Mouse (Mus musculus): Measurements from ENCODE around the gene 1700029P11Rik. TPM values are rescaled to one million over a fixed set of nuclear protein-coding genes. Genes with fewer than 3 reads are reported as not detected.

The 1700029P11Rik gene
- total RNA-seq (2021) = not detected
- long read RNA-seq, experiment 1 = 0 reads
- long read RNA-seq, experiment 2 = 0 reads

DNA sequence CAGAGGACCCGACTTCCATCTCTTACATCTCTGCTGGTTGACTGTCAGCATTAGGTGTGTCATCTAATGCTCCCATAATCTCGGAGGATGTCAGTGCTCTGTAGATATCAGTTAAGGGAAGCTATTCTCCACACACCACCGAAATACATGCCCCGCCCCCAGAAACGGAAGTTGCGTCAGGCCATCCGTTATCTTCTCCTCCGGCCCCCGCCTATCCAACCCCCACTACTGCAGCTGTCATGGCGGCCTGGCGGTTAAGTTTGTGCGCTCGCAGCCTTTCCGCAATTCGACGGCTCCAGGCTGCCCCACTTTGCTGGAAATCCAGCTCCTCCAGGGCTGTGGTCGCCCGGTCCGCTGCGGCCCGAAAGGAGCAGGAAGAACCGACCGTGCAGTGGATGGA lies at the start of gene 1700029P11Rik:
Gene 1700029P11Rik, plus strand, starts transcription at position 220 of the 400 bp plus-strand sequence.
- no peak for DNase-seq (ENCODE audit: low spot score in 2 of 2)

DNA sequence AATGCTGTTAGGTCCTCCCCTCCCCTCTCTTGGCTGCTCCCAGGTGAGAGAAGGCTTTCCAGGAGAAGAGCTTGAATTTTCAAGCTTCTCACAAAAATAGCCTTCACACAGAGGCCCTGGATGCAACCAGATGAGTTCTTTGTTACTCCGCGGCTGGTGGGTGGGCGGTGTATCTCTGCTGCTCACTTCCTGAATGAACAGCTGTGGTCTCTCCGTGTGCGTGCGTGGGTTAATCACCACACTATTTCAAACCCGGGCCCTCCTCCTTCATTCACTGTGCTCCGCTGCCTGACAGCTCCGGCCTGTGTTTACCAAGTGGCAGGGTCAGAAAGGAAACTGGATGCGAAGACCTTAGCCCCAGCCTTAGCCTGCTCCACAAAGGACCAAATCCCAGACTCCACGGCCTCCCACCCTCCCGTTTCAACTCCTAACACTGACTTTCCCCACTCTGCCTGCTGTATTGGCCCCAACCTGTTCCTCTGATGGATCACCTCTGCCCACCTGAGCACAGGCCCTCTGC lies 47.3 kb upstream of the 1700029P11Rik start:
- no peak for DNase-seq (ENCODE audit: low spot score in 2 of 2)

DNA sequence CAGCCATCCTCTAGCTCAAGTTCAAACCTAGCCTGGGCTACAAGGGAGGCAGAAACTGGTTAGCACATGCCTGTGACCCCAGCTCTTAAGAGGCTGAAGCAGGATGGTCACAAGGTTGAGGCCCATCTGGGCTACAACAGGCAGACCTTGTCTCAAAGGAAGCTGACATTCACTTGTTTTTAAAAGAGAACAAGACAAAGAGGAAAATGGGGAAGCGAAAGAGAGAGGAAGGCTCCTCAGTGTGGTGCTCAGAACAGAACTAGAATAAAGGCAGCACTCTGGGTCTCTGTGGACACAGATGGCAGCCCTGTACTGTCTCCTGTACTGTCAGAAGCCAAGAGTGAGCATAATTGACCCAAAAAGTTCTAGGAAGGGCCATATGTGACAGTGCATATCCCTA lies 46.4 kb upstream of the 1700029P11Rik start:
- DNase-seq (ENCODE audit: low spot score in 2 of 2) = no peak

DNA sequence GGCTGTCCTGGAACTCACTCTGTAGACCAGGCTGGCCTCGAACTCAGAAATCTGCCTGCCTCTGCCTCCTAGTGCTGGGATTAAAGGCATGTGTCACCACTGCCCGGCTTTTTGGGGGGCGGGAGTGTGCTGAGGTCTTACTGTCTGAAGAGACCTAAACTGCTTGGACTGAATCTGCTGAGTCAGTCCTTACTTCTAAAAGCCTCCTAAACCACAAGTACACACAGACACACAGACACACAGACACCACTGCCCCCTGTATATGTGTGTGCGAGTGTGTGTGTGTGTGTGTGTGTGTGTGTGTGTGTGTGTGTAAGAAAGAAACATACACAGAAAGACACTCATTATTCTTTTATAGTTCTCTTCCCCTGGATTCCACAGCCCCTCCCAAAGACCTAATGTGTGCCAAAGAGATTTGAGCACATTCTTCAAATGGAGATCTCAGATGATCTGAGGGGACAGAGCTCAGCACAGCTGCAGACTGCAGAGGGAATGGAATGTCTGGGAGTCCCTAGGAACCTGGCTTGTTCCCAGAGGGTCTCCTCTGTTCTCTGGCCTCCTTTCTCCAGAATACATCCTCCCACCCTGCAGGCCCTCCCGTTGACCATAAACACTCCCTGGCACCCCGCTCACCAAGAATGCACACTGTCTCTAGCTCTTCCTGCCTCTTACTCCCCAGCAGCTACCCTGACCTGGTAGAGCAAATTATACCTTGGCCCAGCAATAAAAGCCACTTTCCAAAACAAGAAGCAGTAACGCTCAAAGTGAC lies 44.3 kb upstream of the 1700029P11Rik start:
- DNase-seq (ENCODE audit: low spot score in 2 of 2) = no peak

DNA sequence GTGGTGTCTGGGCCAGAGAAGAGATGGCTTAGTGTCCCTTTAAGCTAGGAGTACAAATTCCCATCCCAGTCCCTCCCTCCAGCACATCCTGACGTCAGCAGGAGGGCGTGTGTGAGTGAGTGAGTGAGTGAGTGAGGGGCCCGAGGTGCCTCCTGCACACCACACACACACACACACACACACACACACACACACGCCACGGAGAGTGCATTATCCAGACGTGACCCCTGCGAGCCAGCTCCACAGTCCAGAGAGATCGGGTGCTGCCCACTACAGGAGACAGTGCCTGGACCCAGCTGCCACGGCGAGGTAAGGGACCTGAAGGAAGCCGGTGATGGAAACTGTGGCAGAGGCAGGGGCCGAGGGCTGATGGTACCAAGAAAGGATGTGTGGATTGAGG lies 43.7 kb upstream of the 1700029P11Rik start, which contains the start of gene Csdc2:
Gene Csdc2, plus strand, starts transcription at position 81 of the 400 bp plus-strand sequence.
- peak in 1 of 2 experiments; percentile 57 for DNase-seq (ENCODE audit: low spot score in 2 of 2)

DNA sequence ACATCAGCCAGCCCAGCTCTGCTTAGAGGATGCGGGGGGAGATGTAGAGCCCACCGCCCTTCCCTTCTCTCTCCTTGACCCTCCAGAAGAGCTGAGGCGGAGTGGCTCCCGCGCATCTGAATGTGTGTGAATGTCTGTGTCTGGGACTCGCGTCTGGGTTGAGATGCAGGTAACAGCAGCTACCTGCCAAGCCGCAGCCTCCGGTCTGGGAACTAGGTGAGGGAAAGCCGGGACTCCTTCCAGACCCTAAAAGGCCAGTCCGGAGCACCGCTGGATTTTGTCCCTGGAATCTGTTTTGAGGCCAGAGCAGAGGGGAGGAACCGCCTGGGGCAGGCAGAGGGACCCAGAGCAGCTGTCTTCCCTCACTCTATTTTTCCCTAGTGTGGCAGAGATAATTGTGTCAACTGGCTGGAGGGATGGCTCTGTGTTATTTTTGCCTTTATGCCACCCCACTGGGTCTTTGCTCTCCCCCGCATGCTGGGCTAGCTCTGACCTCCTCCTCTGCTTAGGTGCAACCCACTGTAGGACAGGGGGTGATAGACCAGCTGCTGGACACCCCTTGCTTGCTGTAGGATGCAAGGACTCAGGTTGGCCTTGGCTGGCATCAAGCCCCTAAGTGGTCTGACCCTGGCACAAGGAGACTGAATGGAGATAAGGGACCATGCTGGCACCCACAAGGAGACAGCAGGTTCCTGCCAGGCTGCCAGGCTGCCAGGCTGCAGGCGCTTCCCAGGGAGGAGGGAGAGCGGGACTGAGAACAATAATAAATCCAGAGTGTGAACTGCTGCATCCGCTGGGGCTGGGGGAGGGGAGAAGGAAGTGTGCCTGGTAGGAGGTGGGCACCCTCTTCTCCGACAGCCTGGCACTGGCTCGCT lies 43.0 kb upstream of the 1700029P11Rik start:
- DNase-seq (ENCODE audit: low spot score in 2 of 2) = no peak

DNA sequence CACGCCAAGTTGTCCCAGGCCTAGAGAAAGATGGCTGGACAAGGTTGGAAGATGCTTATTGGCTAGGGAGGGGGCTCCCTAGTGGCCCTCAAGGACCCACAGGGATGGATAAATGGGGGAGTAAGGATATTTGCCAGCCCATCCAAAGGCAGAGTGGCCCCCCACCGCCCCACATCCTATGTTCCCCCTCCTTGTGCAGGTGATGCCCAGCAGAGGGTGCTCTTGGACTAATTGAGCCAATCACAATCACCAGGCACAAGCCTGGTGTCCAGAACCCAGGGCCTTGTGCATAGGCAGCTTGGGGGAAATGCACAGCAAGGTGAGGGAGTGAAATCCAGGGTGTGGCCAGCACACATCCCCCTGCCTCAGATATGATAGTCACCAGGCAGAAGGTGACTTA lies 42.1 kb upstream of the 1700029P11Rik start:
- no peak for DNase-seq (ENCODE audit: low spot score in 2 of 2)

DNA sequence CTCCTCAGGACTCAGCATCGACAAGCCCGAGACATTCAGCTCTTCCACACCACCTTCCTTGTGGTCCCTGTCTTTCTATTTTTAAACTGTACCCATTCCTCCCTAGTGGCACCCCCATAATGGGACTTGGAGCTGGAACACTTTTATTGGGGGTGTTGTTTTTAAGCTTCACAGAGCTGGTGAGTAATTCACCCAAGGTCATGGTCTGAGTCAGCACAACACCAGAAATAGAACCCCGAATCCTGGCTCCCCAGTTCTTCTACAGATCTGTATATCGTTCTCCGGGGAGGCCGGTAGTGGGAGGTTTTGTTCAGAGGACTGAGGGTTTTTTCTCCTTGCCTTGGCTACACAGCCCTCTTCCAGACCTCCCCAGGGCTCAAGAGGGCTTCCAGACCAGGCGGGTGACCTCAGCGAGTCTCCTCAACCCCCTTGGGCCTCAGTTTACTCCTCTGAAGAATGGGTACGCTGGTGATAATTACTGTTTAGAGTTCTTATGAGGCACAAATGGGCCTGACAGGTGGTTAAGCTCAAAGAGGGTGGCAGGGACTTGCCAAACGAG lies 41.1 kb upstream of the 1700029P11Rik start:
- DNase-seq (ENCODE audit: low spot score in 2 of 2) = no peak

DNA sequence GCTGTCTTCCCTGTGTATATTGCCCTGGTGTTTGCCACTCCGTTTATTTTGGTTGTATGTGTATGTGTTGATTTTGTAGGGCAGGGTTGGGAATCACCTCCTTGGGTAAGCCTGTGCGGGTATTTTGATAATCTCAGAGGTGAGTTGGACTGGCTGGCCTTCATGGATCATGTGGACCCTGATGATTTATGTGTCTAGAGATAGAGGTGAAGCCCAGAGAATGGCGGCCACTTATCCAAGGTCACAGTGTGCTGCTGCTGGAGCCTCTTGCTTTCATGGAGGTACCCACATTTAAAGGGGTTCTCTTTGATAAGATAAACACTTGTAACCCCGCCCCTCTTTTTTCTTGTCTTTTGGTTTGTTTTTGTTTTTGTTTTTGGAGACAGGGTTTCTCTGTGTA lies 40.6 kb upstream of the 1700029P11Rik start:
- DNase-seq (ENCODE audit: low spot score in 2 of 2) = no peak

DNA sequence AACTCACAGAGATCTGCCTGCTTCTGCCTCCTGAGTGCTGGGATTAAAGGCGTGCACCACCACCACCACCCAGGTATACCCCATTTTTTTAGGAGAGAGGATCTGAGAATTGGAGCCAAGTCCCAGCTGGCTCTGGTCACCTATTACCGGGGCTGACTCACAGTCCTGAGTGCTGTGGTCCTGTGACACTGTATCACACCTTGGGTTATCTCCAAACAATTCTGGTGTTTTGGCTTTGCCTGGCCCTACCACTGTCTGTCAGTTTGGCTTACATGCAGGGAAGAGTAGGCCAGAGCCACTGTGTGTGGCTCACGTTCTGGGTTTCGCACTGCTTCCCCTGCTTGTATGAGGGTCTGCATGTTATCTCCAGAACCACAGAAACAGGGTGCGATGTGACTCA lies 40.1 kb upstream of the 1700029P11Rik start:
- no peak for DNase-seq (ENCODE audit: low spot score in 2 of 2)

DNA sequence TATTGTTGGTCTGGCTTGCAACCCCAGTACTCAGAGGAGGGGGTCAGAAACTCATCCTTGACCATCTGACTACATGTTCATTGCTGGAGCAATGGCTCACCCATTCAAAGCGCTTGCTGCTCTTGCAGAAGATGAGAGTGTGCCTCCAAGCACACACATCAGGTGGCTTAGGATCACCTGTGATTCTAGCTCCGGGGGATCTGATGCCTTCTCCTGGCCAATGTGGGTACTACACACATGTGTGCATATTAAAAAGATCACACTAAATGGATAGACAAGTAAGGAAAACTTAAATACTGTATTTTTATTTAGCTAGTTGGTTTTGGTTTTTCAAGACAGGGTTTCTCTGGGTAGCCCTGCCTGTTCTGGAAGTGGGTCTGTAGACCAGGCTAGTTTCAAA lies 39.3 kb upstream of the 1700029P11Rik start:
- DNase-seq (ENCODE audit: low spot score in 2 of 2) = no peak

DNA sequence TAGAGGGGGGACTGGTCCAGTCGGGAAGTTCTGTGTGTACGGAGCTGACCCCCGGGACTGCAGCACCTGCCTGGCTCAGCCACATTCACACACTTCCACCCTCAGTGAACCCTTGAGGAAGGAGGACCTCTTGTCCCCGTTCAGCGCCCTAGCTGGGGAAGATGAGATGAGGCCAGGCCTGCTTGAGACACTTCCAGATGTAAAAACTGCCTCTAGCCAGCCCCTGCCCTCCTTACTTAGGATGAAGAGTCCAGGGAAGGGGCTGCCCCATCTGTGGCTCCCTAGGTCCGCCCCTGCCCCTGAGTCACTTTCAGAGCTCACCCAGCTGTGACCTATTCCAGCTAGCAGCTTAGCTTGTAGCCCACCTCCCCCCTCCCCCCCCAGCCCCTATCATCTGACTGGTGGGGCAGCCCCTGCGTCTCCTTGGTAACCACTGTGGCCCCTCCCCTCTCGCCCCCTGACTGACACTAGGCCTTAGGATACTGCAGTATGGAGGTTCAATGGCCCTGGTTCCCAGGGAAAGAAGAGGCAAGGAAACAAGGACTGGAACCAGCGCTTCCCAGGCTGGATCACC lies 37.1 kb upstream of the 1700029P11Rik start:
- DNase-seq (ENCODE audit: low spot score in 2 of 2) = no peak

DNA sequence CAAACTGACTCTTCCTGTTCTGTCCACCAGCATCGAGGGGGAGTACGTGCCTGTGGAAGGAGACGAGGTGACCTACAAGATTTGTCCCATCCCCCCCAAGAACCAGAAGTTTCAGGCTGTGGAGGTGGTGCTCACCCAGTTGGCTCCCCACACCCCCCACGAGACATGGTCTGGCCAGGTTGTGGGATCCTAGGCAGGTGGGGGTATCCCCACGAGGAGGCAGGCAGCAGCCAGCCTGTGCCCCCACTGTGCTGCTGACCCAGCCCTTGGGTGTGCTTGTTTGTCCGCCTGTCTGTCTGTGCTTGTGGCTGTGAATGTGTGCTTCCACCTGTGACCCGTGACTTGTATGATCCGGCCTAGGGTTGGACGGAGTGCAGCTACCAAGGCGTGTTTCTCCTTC lies 31.3 kb upstream of the 1700029P11Rik start:
- no peak for DNase-seq (ENCODE audit: low spot score in 2 of 2)

DNA sequence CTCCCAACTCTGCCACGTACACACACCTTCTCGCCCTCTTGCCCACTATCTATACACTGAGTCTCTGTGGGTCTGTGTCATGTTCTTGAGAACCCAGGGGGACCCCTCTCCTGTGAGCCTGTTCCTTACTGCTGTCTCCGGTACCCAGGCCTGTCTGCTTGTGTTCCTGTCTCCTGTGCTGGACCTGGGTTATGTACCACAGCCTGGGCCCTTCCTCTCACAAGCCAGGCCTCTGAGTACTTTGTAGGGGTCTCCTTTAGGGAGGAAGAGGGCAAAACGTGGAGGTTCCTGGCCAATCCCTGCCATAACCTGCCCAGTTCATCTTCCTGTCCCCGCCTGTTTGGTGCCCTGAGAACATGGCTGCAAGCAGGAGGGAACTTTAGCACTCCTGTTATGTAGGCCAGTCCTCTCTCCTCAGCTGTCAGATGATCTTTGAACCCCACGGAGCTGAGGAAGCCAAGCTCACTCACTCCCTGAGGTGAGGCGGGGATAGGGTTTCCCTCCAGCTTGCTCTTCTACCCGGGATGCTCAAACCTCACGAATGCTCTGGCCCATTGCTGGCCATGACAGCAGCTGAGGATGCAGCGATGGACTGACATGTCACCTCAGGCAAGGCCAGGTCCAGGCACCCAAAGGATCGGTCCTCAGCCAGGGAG lies 30.7 kb upstream of the 1700029P11Rik start:
- DNase-seq (ENCODE audit: low spot score in 2 of 2) = no peak

DNA sequence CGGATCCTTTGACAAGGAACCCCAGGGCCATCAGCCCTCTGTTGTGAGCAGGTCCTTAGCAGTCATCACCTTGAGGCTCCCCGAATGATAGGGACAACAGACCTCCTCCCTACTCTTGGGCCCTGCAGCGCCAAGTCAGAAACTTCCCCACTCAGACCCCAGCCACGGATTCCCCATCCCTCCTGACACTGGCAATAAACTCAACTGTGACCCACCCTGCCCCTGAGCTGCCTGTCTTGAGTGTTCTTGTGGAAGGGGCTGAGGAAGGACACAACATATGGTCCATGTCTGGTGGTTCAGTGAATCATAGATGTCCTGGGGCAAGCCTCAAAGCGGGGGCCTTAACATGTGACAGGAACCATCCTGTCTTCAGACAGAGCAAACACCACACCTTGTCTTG lies 29.6 kb upstream of the 1700029P11Rik start:
- DNase-seq (ENCODE audit: low spot score in 2 of 2) = no peak

DNA sequence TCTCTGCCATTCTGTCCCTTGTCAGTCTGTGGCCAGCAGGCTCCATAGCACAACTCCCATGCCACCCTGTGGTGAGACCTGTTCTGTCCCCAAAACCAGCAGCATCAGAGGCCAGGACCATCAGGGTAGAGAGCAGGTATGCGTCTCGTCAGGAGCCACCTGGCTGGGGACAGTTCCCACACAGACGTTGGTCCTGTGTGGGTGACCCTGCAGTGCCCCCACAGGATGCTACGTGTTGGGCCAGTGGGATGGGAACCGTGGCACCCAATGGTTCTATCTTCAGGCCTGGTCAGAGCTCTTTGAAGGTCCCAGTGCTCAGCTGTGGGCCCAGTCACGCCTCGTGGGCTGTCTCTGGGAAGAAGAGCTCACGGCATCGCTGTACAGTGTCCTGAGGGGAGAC lies 29.2 kb upstream of the 1700029P11Rik start:
- no peak for DNase-seq (ENCODE audit: low spot score in 2 of 2)

DNA sequence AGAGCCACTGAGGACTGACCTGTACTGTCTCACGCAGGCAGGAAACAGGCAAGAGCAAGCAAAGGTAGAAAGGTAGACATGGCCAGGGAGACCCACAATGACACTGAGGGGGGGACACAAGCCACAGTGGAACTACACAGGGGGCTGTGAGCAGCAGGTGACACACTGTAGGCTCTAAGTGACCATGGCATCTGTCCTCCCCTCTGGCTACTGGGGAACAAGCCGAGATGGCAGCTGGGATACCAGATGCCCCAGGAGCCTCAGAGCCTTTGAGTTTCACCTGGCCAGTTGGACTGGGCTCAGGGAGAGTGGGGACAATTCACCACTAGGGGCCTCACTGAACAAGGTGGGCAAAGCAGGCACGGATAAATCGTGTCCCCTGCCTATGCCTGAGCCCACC lies 28.0 kb upstream of the 1700029P11Rik start:
- DNase-seq (ENCODE audit: low spot score in 2 of 2) = no peak

DNA sequence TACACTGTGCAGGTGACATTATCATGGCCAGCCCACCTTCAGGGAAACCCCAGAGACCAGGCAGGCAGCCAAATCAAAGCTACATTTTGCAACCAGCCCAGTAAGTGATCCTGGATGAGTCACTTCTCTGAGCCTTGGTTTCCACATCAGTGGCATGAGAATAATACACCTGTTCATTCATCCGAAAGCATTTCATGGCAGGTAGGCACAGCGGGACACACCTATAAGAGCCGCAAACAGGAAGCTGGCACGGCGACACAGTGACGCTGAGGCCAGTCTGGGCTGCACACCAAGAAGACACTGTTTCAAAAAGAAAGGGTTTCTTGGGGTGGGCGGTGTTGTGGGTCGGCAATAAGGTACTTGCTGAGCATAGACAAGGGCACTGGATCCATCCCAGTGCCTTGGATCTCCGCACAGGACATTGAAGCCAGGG lies 26.2 kb upstream of the 1700029P11Rik start:
- DNase-seq (ENCODE audit: low spot score in 2 of 2) = no peak

DNA sequence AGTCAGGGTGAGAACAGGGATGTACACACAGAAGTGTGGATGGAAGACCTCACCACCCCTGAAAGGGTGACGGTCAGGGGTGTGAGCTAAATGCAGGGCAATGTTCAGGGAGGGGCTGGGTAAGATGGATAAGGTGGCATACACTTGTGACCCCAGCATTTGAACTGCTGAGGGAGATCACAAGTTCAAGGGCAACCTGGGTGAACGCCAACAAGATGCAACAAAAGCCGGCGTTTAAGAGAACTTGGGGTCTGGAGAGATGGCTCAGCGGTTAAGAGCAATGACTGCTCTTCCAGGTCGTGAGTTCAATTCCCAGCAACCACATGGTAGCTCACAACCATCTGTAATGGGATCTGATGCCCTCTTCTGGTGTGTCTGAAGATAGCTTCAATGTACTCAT lies 25.6 kb upstream of the 1700029P11Rik start:
- DNase-seq (ENCODE audit: low spot score in 2 of 2) = no peak

DNA sequence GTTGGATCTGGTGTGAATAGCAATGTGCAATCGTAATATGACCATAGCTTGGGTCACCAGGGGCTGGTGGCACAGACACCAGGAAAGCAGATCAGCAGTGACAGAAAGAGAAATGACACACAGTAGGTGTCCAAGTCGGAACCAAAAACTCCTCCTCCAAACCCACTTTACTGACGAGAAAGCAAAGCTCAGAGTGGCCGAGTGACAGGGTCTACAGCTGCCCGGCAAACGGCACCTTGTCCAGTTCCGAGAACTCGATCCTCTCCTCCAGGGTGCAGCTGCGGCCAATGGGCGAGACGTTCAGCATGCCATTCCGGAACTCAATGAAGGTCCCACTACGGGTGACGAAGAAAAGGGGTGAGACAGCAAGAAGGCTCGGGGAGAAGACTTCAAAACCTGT lies 24.9 kb upstream of the 1700029P11Rik start:
- no peak for DNase-seq (ENCODE audit: low spot score in 2 of 2)

DNA sequence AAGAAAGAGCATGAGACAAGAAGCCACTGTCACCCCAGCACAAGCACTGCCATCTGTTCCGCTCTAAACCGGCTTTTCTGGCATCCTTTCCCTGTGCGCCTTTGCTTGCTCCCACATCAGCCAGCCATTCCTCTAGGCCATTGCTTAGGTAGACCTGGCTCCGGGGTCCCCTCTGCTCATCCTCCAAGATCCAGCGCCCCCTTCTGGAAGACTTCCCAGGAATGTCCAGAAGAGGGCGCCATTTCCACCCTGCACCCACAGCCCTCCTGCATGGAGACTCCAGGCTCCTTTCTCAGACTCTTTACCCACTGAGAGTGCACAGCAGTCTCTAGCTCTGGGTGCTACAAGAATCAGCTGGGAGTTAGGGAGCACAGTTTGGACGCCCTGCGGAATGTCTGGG lies 23.9 kb upstream of the 1700029P11Rik start:
- DNase-seq (ENCODE audit: low spot score in 2 of 2) = peak in 1 of 2 experiments; percentile 47

Data from gastrocnemius, postnatal 4 days (tissue).